Mouse (Mus musculus): ENCODE measurements around the gene Slco2a1.

DNA sequence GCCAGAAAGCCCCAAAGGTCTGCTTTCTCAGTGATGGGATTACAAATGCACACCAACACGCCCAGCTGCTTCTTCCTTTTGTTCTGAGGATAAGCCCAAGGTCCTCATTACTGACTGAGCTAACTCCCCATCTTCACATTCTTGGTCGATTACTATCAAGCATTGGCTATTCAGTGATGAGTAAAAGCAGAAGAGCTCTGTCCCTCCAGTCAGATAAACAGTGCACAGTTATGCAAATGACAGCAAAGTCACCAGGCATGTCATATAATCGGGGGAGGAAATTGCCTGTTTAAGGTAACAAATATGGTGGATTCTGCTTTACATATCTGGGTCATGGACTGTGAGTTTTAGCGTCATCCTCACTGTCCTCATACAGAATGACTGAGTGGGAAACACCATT is 35.6 kb downstream of the Slco2a1 start:
- TF ChIP-seq CTCF (IDR thresholded peaks at IDR 0.05; ENCODE audit: low read depth, low read length) (no peak), POLR2AphosphoS5 (IDR thresholded peaks at IDR 0.05; ENCODE audit: insufficient replicate concordance, low read depth, low read length) (no peak)
